Mouse (Mus musculus) kidney, postnatal 0 days (tissue): ENCODE results near the gene Dazl. TPM values are rescaled to one million over a fixed set of nuclear protein-coding genes. Genes with fewer than 3 reads are reported as not detected.
"Not testable (repeated sequence)": the region's sequence is repeated elsewhere in the genome, so short reads cannot be mapped to it uniquely, and the experiment has no call there.

Source experiments
- ATAC-seq: fragments of 200-750 bp; cut with Nextera tagmentation; replicated peaks from 2 replicates; pipeline ENCODE4 v1.8.0; 2017; ENCODE audit warnings: low read depth, moderate number of reproducible peaks, moderate TSS enrichment, moderate library complexity; ENCODE audit not compliant: low FRiP score
- DNase-seq: peaks from one replicate; pipeline ENCODE4 v3.0.0-alpha.2; 2016; ENCODE audit warnings: low spot score
- H3K27ac ChIP-seq: fragments of 300-500 bp; sonication (generic); 2 replicates; pipeline ENCODE4 v1.5.1; 2014; ENCODE audit warnings: mild to moderate bottlenecking
- H3K27me3 ChIP-seq: fragments of 300-500 bp; sonication (generic); 2 replicates; pipeline ENCODE4 v1.6.1; 2014; ENCODE audit warnings: low read length, mixed read lengths; ENCODE audit not compliant: insufficient read depth
- H3K36me3 ChIP-seq: fragments of 300-500 bp; sonication (generic); 2 replicates; pipeline ENCODE4 v1.6.1; 2014; ENCODE audit warnings: low read length, mixed read lengths; ENCODE audit not compliant: insufficient read depth
- H3K4me1 ChIP-seq: fragments of 300-500 bp; sonication (generic); replicated peaks from 2 replicates; pipeline ENCODE4 v1.6.1; 2014; ENCODE audit warnings: antibody characterized with exemption, low read length, mixed read lengths; ENCODE audit not compliant: insufficient read depth
- H3K4me2 ChIP-seq: fragments of 300-500 bp; sonication (generic); 2 replicates; pipeline ENCODE4 v1.6.1; 2014; ENCODE audit warnings: mild to moderate bottlenecking, low read length, moderate library complexity, mixed read lengths
- H3K4me3 ChIP-seq: fragments of 300-500 bp; sonication (generic); replicated peaks from 2 replicates; pipeline ENCODE4 v1.5.1; 2014; ENCODE audit warnings: low read depth, low read length
- H3K9ac ChIP-seq: fragments of 300-500 bp; sonication (generic); 2 replicates; pipeline ENCODE4 v1.6.1; 2014; ENCODE audit warnings: low read depth, low read length
- H3K9me3 ChIP-seq: fragments of 300-500 bp; sonication (generic); replicated peaks from 2 replicates; pipeline ENCODE4 v1.6.1; 2016; ENCODE audit warnings: low read length, inconsistent platforms, mixed read lengths
- CTCF ChIP-seq: IDR thresholded peaks from 2 replicates; pipeline ENCODE4 v1.5.1; 2016; ENCODE audit warnings: antibody characterized with exemption, low read depth, mild to moderate bottlenecking, moderate library complexity
- WGBS: fragments of 180-500 bp; shearing (Covaris S2); extraction: QIAGEN DNeasy Blood & Tissue Kit; methylation state at CpG from one replicate; pipeline ENCODE4 v1.1.7; 2014; 5-methylcytosine and 5-hydroxymethylcytosine counted together
- polyA plus RNA-seq: library from polyadenylated mRNA; unstranded; fragments of >200 nt; fragmentation: Nextera tagmentation; extraction: Ambion mirVana; gene quantifications from 2 replicates; pipeline ENCODE4 v1.2.1, GENCODE M21; 2015

Dazl gene
- polyA plus RNA-seq, 1 experiment from 2014 or later: not detected

DNA sequence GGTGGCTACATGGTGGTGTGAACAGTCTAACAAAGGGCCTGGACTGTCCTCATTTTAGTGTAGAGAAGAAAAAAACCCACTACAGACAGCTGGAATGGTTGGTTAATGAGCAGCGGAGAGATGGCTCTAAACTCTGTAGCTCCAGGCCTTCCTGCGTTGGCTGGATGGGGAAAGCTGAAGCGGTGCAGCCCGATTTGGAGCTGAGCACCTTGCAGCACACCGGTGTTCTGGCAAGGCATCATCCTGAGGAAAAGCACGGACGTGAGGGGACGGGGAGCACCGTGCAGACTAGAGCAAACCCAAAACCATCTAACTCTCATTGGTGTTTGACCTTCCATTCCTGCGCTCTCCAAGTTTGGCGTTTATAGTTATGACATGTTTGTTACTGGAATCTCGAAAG, 1.3 kb upstream of the Dazl start:
- WGBS: 92% methylated on average over 12 of the region's 12 CpGs
- Histone ChIP-seq H3K36me3 (no peaks in the 10 kb centered on the region), H3K9ac (no peak overlapping the region), H3K9me3 (peaks cover 3% of the 10 kb centered on the region; the same call in 1 of the 2 replicates), H3K27me3 (no peaks in the 10 kb centered on the region), H3K4me2 (no peak overlapping the region), H3K4me3 (no peak overlapping the region), H3K4me1 (no peaks in the 10 kb centered on the region), H3K27ac (no peak overlapping the region)
- no peak for ATAC-seq
- TF ChIP-seq CTCF: no peak
- no peak for DNase-seq

GRCm38 (mm10) chr17:50292661-50293171, 720 bp downstream of the Dazl start:
- H3K4me1 ChIP-seq: no peaks in the 10 kb centered on the region
- H3K4me2 ChIP-seq: peak overlapping the region; percentile 63
- peak overlapping the region; percentile 50; the same call in 1 of the 2 replicates for H3K27ac ChIP-seq
- no peaks in the 10 kb centered on the region for H3K27me3 ChIP-seq
- peak overlapping the region; percentile 38 for H3K4me3 ChIP-seq
- DNase-seq (peak; percentile 95), ATAC-seq (peak; percentile 95)
- H3K9me3 ChIP-seq: peaks cover 3% of the 10 kb centered on the region; the same call in 1 of the 2 replicates
- H3K9ac ChIP-seq: peak overlapping the region; percentile 67
- H3K36me3 ChIP-seq: no peaks in the 10 kb centered on the region
- WGBS: 5% methylated on average over 57 of the region's 57 CpGs
- TF ChIP-seq CTCF: peak; percentile 51

- peak; percentile 83 for DNase-seq
- Histone ChIP-seq H3K27ac (no peak overlapping the region), H3K27me3 (no peaks in the 10 kb centered on the region), H3K36me3 (no peaks in the 10 kb centered on the region), H3K4me3 (no peak overlapping the region), H3K9me3 (peaks cover 3% of the 10 kb centered on the region; the same call in 1 of the 2 replicates), H3K4me1 (no peaks in the 10 kb centered on the region), H3K4me2 (no peak overlapping the region), H3K9ac (no peak overlapping the region)
- 19% methylated on average over 3 of the region's 3 CpGs for WGBS
- ATAC-seq: no peak
- peak; percentile 88 for TF ChIP-seq CTCF
These were observed 1.8 kb downstream of the Dazl start for GRCm38 (mm10) chr17:50291485-50292200.

GRCm38 (mm10) chr17:50284845-50285244, 8.6 kb downstream of the Dazl start:
- no peaks in the 10 kb centered on the region for H3K4me1 ChIP-seq
- ATAC-seq (no peak), DNase-seq (no peak)
- no peak for TF ChIP-seq CTCF
- no peak overlapping the region for H3K27ac ChIP-seq
- no peaks in the 10 kb centered on the region for H3K27me3 ChIP-seq
- no peak overlapping the region for H3K9ac ChIP-seq
- no peak overlapping the region for H3K4me3 ChIP-seq
- no peak overlapping the region for H3K4me2 ChIP-seq
- no peaks in the 10 kb centered on the region for H3K9me3 ChIP-seq
- H3K36me3 ChIP-seq: no peaks in the 10 kb centered on the region
- 73% methylated on average over 6 of the region's 6 CpGs for WGBS

DNA sequence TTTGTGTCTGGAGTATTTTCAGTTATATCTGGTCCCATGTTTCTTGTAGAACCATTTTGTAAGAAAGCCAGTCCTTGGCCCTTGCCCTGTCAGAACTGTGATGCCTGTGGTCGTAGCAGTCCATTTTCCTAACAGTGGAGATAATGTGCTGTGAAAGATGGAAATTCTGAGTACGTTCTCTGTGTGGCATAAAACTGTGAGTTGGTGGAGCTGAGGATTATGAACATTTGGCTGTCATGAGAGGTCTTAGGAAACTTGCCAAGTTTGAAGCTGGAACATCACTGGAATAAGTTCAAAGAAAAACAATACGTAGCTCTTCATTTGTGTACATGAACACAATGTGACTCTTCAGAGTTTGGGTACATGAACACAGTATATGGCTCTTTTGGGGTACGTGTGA, 31.8 kb downstream of the Dazl start:
- H3K4me1 ChIP-seq, H3K9ac ChIP-seq, ATAC-seq, H3K4me3 ChIP-seq, H3K4me2 ChIP-seq, H3K27ac ChIP-seq, H3K27me3 ChIP-seq, H3K36me3 ChIP-seq, H3K9me3 ChIP-seq, DNase-seq: not testable (repeated sequence)
- 79% methylated on average over 4 of the region's 4 CpGs for WGBS

DNA sequence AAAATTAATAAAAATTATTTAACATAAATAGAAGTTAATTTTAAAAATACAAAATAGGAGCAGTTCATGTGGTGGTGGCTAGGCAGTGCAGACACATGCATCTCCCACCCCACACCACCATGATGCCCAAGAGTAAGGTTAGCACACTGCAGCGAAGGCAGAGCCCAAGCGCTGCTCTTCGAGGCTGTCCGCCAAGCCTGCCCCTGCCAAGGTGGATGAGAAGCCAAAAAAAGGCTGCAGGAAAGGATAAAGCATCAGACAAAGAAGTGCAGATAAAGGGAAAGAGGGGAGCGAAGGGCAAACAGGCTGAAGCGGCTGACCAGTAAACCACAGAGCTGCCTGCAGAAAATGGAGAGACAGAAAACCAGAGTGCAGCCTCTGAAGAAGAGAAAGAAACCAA, 32.6 kb downstream of the Dazl start:
- ATAC-seq (no peak), DNase-seq (no peak)
- no peaks in the 10 kb centered on the region for H3K4me1 ChIP-seq
- H3K9me3 ChIP-seq: no peaks in the 10 kb centered on the region
- WGBS: 93% methylated on average over 6 of the region's 6 CpGs
- no peak for TF ChIP-seq CTCF
- no peaks in the 10 kb centered on the region for H3K27me3 ChIP-seq
- no peak overlapping the region for H3K4me2 ChIP-seq
- no peak overlapping the region for H3K27ac ChIP-seq
- no peaks in the 10 kb centered on the region for H3K36me3 ChIP-seq
- H3K9ac ChIP-seq: no peak overlapping the region
- no peak overlapping the region for H3K4me3 ChIP-seq

DNA sequence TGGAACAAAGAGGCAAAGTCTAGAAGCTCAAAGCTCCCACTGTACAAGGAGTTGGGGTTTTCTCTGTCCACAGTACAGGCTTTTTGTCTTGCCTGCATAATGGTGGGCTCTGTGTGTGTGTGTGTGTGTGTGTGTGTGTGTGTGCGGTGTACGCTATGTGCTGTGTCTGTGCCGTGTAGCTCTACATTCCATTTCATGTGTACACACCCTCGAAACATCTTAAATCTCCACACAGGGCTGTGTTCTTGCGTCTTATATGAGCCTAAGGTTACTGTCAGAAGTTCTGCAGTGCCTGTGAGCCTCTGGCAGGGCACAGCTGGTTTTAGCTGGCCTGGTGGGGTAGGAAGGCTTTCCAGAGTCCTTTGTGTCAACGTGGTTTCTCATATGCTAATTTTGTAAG, 46.8 kb downstream of the Dazl start:
- Histone ChIP-seq H3K27ac (no peak overlapping the region), H3K9me3 (no peaks in the 10 kb centered on the region), H3K4me3 (no peak overlapping the region), H3K27me3 (no peaks in the 10 kb centered on the region), H3K9ac (no peak overlapping the region), H3K36me3 (no peaks in the 10 kb centered on the region), H3K4me1 (no peaks in the 10 kb centered on the region), H3K4me2 (no peak overlapping the region)
- ATAC-seq (no peak), DNase-seq (no peak)
- 85% methylated on average over 6 of the region's 6 CpGs for whole genome bisulfite sequencing
- no peak for TF ChIP-seq CTCF
